Mouse (Mus musculus): ENCODE measurements around the gene Zkscan5.
"Not testable (repeated sequence)": the region's sequence is repeated elsewhere in the genome, so short reads cannot be mapped to it uniquely, and the experiment has no call there.

Zkscan5 gene

GRCm38 (mm10) chr5:145203936-145204691, at the start of gene Zkscan5:
TSS of gene Zkscan5 (plus strand) at chr5:145204562.
- peak; percentile 100 for DNase-seq (ENCODE audit: low read depth, low spot score)

- DNase-seq (ENCODE audit: low read depth, low spot score), result no peak
These were observed 43.0 kb upstream of the Zkscan5 start for GRCm38 (mm10) chr5:145161361-145161760.

- DNase-seq (ENCODE audit: low read depth, low spot score), result peak; percentile 52
These were observed 39.7 kb upstream of the Zkscan5 start for GRCm38 (mm10) chr5:145164710-145165109.

GRCm38 (mm10) chr5:145165184-145165583, 39.2 kb upstream of the Zkscan5 start:
- DNase-seq (ENCODE audit: low read depth, low spot score), result no peak

- peak; percentile 100 for DNase-seq (ENCODE audit: low read depth, low spot score)
These were observed 37.6 kb upstream of the Zkscan5 start, which contains the start of the genes Ptcd1 and Cpsf4 for GRCm38 (mm10) chr5:145166536-145167305. TSS of gene Ptcd1 (minus strand) at chr5:145167108. TSS of gene Cpsf4 (plus strand) at chr5:145167213.

- no peak for DNase-seq (ENCODE audit: low read depth, low spot score)
These were observed 37.1 kb upstream of the Zkscan5 start for GRCm38 (mm10) chr5:145167306-145167661.

GRCm38 (mm10) chr5:145178461-145178980, 25.8 kb upstream of the Zkscan5 start:
- DNase-seq (ENCODE audit: low read depth, low spot score), result peak; percentile 21

GRCm38 (mm10) chr5:145185244-145185643, 19.1 kb upstream of the Zkscan5 start:
- no peak for DNase-seq (ENCODE audit: low read depth, low spot score)

- no peak for DNase-seq (ENCODE audit: low read depth, low spot score)
These were observed 14.9 kb upstream of the Zkscan5 start for GRCm38 (mm10) chr5:145189416-145189815.

- DNase-seq (ENCODE audit: low read depth, low spot score), result no peak
These were observed 14.0 kb upstream of the Zkscan5 start for GRCm38 (mm10) chr5:145190373-145190772.

GRCm38 (mm10) chr5:145190875-145191798, 13.2 kb upstream of the Zkscan5 start:
- DNase-seq (ENCODE audit: low read depth, low spot score), result peak; percentile 98

GRCm38 (mm10) chr5:145191962-145192361, 12.4 kb upstream of the Zkscan5 start, which contains the start of gene Atp5j2:
TSS of gene Atp5j2 (minus strand) at chr5:145192062.
- DNase-seq (ENCODE audit: low read depth, low spot score), result no peak

- no peak for DNase-seq (ENCODE audit: low read depth, low spot score)
These were observed 4.0 kb upstream of the Zkscan5 start for GRCm38 (mm10) chr5:145200387-145200786.

GRCm38 (mm10) chr5:145201321-145201991, 2.9 kb upstream of the Zkscan5 start, which contains the start of gene Zkscan14:
TSS of gene Zkscan14 (minus strand) at chr5:145201868.
- DNase-seq (ENCODE audit: low read depth, low spot score), result peak; percentile 97

GRCm38 (mm10) chr5:145202446-145202845, 1.9 kb upstream of the Zkscan5 start:
- no peak for DNase-seq (ENCODE audit: low read depth, low spot score)

- no peak for DNase-seq (ENCODE audit: low read depth, low spot score)
These were observed 679 bp downstream of the Zkscan5 start for GRCm38 (mm10) chr5:145205041-145205440.

- DNase-seq (ENCODE audit: low read depth, low spot score), result no peak
These were observed 3.0 kb downstream of the Zkscan5 start for GRCm38 (mm10) chr5:145207385-145207784.

- no peak for DNase-seq (ENCODE audit: low read depth, low spot score)
These were observed 3.6 kb downstream of the Zkscan5 start for GRCm38 (mm10) chr5:145207954-145208353.

GRCm38 (mm10) chr5:145208391-145208790, 4.0 kb downstream of the Zkscan5 start:
- DNase-seq (ENCODE audit: low read depth, low spot score), result not testable (repeated sequence)

GRCm38 (mm10) chr5:145211340-145211739, 7.0 kb downstream of the Zkscan5 start:
- no peak for DNase-seq (ENCODE audit: low read depth, low spot score)

- no peak for DNase-seq (ENCODE audit: low read depth, low spot score)
These were observed 7.9 kb downstream of the Zkscan5 start for GRCm38 (mm10) chr5:145212216-145212615.
